Mouse (Mus musculus): ENCODE measurements around the gene Irf3. TPM values are rescaled to one million over a fixed set of nuclear protein-coding genes. Genes with fewer than 3 reads are reported as not detected.

Irf3 gene
- polyA plus RNA-seq, 1 experiment from 2014 or later, result 71.2 TPM

DNA sequence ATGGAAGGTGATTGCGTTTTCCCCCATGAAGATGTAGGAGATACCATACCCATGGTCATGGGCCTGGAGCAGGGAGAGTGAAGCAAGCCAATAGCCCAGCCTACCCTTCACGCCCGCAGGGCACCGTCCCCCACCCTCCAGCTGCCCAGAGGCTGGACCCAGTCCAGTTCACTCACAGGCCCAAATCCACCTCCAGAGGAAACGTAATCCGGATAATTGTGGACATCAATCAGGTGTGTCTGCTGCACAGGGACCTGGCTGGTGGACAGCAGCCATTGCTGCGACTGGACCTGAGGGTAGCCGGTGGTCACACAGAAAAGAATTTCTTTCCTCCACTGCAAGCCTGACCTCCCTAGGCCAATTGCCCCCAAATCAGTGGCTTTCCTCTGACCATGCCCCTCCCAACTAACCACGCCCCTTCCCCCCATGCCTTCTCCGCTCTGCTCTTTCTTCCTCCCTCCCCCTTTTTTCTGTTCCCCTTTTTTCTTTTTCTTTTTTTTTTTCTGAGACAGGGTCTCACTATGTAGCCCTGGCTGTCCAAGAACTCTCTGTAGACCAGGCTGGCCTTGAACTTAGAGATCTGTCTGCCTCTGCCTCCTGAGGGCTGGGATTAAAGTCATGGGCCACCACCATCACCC is 37.5 kb upstream of the Irf3 start:
- H3K27me3 ChIP-seq (ENCODE audit: low read depth, poor library complexity, severe bottlenecking), result no peaks in the 10 kb centered on the region
- H3K27ac ChIP-seq (replicated peaks), result no peak overlapping the region
- peaks cover 53% of the 10 kb centered on the region for H3K36me3 ChIP-seq
- no peak for DNase-seq (ENCODE audit: low spot score)
- H3K4me1 ChIP-seq, result peaks cover 8% of the 10 kb centered on the region; the same call in 1 of the 2 replicates
- 92% methylated on average over 10 of the region's 10 CpGs for WGBS
- H3K9me3 ChIP-seq (replicated peaks), result no peaks in the 10 kb centered on the region
- no peak overlapping the region for H3K4me3 ChIP-seq

DNA sequence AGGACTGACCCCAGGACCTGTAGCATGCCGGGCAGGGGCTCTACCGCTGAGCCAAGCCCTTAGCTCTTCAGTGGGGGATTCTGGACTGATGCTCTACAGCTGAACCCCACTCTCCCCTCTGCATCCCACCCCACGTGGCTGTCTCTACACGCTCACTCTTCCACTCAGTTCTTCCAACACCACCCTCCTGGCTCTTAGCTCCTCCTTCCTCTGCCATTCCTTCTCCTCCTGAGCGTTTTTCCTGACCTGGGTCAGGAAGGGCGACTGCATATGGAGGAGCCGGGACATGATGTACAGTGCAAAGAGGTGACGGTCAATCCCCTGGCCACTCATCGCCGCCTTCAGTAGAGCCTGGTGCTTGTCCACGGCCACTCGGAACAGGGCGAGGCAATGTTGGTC is 36.9 kb upstream of the Irf3 start:
- H3K27ac ChIP-seq (replicated peaks), result no peak overlapping the region
- H3K36me3 ChIP-seq, result peaks cover 58% of the 10 kb centered on the region
- H3K9me3 ChIP-seq (replicated peaks), result no peaks in the 10 kb centered on the region
- no peak overlapping the region for H3K4me3 ChIP-seq
- whole genome bisulfite sequencing, result 91% methylated on average over 13 of the region's 13 CpGs
- DNase-seq (ENCODE audit: low spot score), result no peak
- peaks cover 8% of the 10 kb centered on the region; the same call in 1 of the 2 replicates for H3K4me1 ChIP-seq
- H3K27me3 ChIP-seq (ENCODE audit: low read depth, poor library complexity, severe bottlenecking), result no peaks in the 10 kb centered on the region

DNA sequence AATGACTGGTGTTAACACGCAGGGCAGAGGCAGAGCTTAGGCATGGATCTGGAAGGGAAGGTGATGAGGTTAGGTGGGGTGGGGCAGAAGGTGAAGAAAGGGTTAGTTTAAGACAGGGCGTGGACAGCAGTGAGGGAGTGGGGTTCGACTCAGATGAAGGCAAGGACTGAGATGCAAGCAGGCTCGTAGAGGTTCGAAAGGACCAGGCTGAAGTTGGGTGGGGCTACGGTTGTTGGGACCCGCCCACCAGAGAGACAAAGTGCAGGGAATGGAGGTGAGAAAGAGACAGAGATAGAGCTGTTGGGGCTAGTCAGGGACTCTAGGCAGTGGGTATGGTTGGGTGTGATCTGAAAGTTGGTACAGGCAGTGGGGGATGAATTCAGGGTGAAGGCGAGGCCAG is 35.1 kb upstream of the Irf3 start:
- Histone ChIP-seq H3K27me3 (ENCODE audit: low read depth, poor library complexity, severe bottlenecking) (no peaks in the 10 kb centered on the region), H3K36me3 (peaks cover 73% of the 10 kb centered on the region), H3K9me3 (replicated peaks) (no peaks in the 10 kb centered on the region), H3K27ac (replicated peaks) (no peak overlapping the region), H3K4me1 (peaks cover 2% of the 10 kb centered on the region; the same call in 1 of the 2 replicates), H3K4me3 (no peak overlapping the region)
- WGBS, result 89% methylated on average over 8 of the region's 8 CpGs
- no peak for DNase-seq (ENCODE audit: low spot score)

DNA sequence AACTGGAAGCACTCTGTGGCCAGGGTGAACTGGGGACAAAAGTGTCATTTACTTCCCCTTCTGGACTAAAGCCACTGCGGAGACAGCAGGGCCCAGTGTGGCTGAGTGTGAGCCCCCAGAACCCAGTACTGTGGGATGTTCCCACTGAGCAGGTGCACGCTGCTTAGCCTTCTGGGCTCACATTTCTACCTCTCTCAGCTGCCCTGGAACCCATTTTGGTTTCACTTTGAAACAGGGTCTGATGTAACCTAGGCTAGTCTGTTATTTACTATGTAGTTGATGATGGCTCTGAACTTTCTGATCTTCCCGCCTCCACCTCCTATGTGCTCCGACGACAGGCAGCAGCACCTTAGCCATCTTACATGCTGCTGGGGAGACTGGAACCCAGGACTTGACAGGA is 34.6 kb upstream of the Irf3 start:
- DNase-seq (ENCODE audit: low spot score), result no peak
- 94% methylated on average over 5 of the region's 5 CpGs for WGBS
- peaks cover 75% of the 10 kb centered on the region for H3K36me3 ChIP-seq

DNA sequence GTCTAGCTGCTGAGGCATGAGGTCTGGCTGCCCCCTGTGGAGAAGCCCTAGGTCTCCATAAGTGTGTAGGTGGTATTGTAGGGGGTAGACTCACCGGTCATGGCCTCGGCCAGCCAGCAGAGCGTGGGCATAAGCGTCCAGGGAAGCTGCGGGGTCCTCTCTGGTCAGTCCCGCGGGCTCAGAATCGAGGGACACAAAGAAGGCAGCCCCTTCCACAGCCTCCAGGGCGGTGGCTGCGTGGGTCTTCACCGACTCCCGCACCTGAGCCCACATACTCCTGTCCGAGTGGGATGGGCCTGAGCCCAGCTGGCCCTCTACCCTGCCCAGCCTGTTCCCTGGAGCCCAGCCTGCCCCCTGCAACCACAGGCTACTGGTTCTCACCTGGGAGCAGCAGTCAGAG is 32.5 kb upstream of the Irf3 start:
- H3K36me3 ChIP-seq, result peaks cover 67% of the 10 kb centered on the region
- H3K4me1 ChIP-seq, result peaks cover 6% of the 10 kb centered on the region; the same call in 1 of the 2 replicates
- DNase-seq (ENCODE audit: low spot score), result no peak
- no peak overlapping the region for H3K27ac ChIP-seq (replicated peaks)
- no peaks in the 10 kb centered on the region for H3K9me3 ChIP-seq (replicated peaks)
- no peak overlapping the region for H3K4me3 ChIP-seq
- WGBS, result 95% methylated on average over 13 of the region's 13 CpGs
- H3K27me3 ChIP-seq (ENCODE audit: low read depth, poor library complexity, severe bottlenecking), result no peaks in the 10 kb centered on the region

More for the DNA sequence above, 34.6 kb upstream of the Irf3 start:
- Histone ChIP-seq H3K9me3 (replicated peaks) (no peaks in the 10 kb centered on the region), H3K27ac (replicated peaks) (no peak overlapping the region), H3K4me3 (no peak overlapping the region), H3K4me1 (no peaks in the 10 kb centered on the region), H3K27me3 (ENCODE audit: low read depth, poor library complexity, severe bottlenecking) (no peaks in the 10 kb centered on the region)

DNA sequence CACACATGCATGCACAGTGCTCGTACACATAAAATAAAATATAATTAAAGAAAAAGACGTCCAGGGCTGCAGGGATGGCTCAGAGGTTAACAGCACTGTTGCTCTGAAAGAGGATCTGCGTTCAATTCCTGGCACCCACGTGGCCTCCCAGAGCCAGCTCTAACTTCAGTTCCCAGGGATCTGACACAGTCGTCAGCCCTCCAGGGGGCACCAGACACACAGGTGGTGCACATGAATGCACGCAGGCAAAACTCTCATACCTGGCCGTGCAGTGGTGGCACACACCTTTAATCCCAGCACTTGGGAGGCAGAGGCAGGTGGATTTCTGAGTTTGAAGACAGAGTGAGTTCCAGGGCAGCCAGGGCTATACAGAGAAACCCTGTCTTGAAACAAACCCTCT is 31.5 kb upstream of the Irf3 start:
- no peaks in the 10 kb centered on the region for H3K27me3 ChIP-seq (ENCODE audit: low read depth, poor library complexity, severe bottlenecking)
- H3K36me3 ChIP-seq, result peaks cover 59% of the 10 kb centered on the region
- no peaks in the 10 kb centered on the region for H3K9me3 ChIP-seq (replicated peaks)
- H3K27ac ChIP-seq (replicated peaks), result no peak overlapping the region
- H3K4me3 ChIP-seq, result no peak overlapping the region
- DNase-seq (ENCODE audit: low spot score), result no peak
- H3K4me1 ChIP-seq, result peaks cover 16% of the 10 kb centered on the region
- WGBS, result 85% methylated on average over 7 of the region's 7 CpGs

DNA sequence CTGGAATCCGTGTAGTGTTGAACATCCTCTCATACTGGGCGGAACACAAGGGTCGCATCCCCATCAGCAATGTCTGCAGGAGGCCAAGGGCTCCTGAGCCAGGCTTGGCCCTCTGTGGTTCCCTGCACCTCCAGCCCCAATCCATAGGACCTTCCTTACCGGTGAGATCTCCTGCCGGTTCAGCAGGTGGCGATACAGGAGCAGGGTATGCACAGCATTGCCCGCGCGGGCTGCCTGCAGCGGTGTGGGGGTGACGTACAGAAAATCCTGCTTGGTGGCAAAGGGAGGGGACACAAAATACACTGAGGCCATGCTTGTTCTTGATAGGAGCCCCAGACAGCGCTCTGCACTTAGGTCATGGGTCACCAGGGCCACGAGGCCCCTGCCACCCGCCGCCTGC is 30.8 kb upstream of the Irf3 start:
- Histone ChIP-seq H3K4me3 (no peak overlapping the region), H3K27me3 (ENCODE audit: low read depth, poor library complexity, severe bottlenecking) (no peaks in the 10 kb centered on the region), H3K4me1 (peaks cover 23% of the 10 kb centered on the region), H3K36me3 (peaks cover 52% of the 10 kb centered on the region), H3K9me3 (replicated peaks) (no peaks in the 10 kb centered on the region), H3K27ac (replicated peaks) (no peak overlapping the region)
- 79% methylated on average over 15 of the region's 15 CpGs for WGBS
- no peak for DNase-seq (ENCODE audit: low spot score)

DNA sequence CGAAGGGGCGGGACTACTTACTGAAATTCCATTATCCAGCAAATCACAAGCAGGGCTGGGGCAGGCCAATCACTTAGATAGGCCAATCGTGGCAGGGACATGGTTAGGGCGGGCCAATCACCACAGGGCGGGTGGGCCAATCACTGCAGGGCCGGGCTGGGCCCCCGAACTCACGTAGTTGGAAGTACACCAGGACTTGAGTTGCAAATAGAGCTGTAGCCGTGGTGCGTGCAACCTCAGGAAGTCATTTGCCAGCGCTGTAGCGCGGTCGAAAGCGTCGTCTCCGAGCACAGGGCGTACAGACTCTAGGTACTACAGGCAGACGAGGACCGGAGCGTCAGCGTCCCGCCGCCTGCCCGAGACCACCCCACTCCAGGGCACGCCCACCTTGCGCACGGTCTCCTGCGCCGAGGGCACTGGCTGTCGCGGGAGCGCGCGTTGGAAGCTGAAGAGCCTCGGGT is 27.2 kb upstream of the Irf3 start:
- WGBS, result under 1% methylated on average over 36 of the region's 36 CpGs
- peak overlapping the region; percentile 87 for H3K27ac ChIP-seq (replicated peaks)

DNA sequence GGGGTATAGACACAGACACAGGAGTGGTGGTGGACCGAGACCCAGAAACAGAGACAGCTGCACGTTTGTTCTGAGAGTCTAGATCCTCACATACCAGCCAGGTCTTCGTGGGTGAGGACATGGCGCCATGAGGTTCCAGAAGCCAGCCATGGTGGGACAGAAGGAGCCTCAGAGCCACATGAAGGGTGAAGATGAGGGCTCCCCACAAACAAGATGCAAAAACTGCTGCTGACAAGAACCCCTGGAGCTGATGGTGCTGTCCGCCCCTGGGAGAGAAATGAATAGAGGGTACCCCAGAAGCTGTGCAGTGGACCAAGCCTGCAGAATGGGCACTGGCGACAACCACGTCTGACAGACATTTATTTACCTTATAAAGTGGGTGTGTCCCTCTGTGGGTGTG is 26.3 kb upstream of the Irf3 start:
- 77% methylated on average over 7 of the region's 7 CpGs for WGBS
- no peaks in the 10 kb centered on the region for H3K9me3 ChIP-seq (replicated peaks)
- H3K4me3 ChIP-seq, result peak overlapping the region; percentile 67
- no peak for DNase-seq (ENCODE audit: low spot score)
- H3K27me3 ChIP-seq (ENCODE audit: low read depth, poor library complexity, severe bottlenecking), result no peaks in the 10 kb centered on the region
- peak overlapping the region; percentile 87 for H3K27ac ChIP-seq (replicated peaks)
- H3K4me1 ChIP-seq, result peaks cover 65% of the 10 kb centered on the region
- peaks cover 23% of the 10 kb centered on the region for H3K36me3 ChIP-seq

More for the DNA sequence above, 27.2 kb upstream of the Irf3 start:
- Histone ChIP-seq H3K4me3 (peak overlapping the region; percentile 67), H3K4me1 (peaks cover 56% of the 10 kb centered on the region), H3K9me3 (replicated peaks) (no peaks in the 10 kb centered on the region), H3K27me3 (ENCODE audit: low read depth, poor library complexity, severe bottlenecking) (no peaks in the 10 kb centered on the region), H3K36me3 (peaks cover 23% of the 10 kb centered on the region)
- peak; percentile 94 for DNase-seq (ENCODE audit: low spot score)

DNA sequence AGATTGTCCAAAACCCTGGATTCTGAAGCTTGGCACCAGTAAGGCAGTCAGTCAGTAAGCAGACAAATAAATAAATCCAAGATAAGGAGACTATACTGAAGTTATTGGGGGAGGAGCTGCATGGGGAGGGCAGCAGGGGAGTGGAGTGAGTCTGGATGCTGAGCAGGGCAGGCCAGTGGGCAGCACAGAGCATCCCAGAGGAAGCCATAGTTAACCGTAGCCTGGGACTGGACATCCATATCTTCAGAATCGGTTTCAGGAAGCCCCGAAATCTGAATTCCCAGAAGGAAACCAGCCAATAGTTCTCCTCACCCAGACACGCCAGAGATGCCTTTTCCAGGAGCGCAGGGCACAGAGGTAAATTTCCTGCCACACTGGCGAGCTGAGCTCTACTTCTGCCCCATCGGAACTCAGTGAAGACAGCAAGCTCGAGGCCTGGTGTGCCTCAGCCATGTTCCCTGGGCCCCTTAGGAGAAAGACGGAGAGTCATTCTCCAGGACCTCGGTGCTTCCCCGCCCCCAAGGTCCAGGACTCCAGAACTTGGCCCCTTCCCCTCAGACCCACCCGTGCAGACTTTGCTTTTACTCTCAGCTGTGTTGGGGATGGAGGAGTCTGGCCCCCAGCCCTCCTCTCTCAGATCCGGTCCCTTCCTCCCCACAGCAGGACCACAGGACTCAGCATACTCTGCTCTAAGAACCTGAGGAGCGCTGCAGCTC is 23.9 kb upstream of the Irf3 start:
- H3K4me1 ChIP-seq, result peaks cover 65% of the 10 kb centered on the region
- H3K9me3 ChIP-seq (replicated peaks), result no peaks in the 10 kb centered on the region
- H3K4me3 ChIP-seq, result peak overlapping the region; percentile 55
- H3K27ac ChIP-seq (replicated peaks), result peak overlapping the region; percentile 82
- peaks cover 33% of the 10 kb centered on the region for H3K36me3 ChIP-seq
- 38% methylated on average over 14 of the region's 14 CpGs for WGBS
- DNase-seq (ENCODE audit: low spot score), result no peak
- H3K27me3 ChIP-seq (ENCODE audit: low read depth, poor library complexity, severe bottlenecking), result no peaks in the 10 kb centered on the region

DNA sequence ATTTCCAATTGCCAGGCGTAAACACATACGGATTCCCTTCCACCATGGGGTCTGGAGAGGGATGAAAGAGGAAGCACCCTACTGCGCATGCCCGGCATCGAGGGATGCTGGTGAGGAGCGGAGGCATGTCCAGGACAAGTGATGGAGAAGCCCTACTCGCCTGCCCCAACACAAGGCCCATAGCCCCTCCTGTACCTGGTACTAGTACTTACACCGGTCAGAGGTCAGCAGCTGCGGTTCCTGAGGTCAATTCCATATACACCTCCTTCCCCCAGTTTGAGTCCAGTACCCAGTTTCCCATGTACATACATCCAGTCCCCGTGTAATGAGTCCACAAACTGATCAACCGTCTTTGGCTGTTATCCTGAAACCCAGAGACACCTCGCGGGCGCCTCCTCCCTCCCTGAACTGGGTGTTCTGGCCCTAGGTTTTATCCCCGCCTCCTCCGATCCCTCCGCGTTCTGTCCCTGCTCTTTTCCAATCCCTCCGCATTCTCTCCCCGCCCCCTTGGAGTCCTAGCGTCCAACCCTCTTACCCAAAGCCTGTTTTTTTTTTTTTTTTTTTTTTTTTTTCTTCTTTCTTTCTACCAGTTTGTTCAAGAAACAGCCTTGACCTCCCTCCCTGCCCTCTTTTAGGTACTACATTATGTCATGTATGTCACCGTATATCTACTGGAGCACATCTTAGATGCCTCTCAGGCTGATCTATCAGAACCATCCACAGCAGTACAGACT is 22.9 kb upstream of the Irf3 start, which contains the start of gene Cpt1c:
Cpt1c (minus strand) TSS at position 469 of the 734 bp plus-strand sequence.
- Histone ChIP-seq H3K27ac (replicated peaks) (peak within 1 kb of the TSS; percentile 82), H3K36me3 (peaks cover 43% of the 10 kb centered on the region), H3K9me3 (replicated peaks) (no peaks in the 10 kb centered on the region), H3K27me3 (ENCODE audit: low read depth, poor library complexity, severe bottlenecking) (no peaks in the 10 kb centered on the region), H3K4me3 (peak within 1 kb of the TSS; percentile 55), H3K4me1 (peaks cover 63% of the 10 kb centered on the region)
- DNase-seq (ENCODE audit: low spot score), result peak; percentile 84
- WGBS, result 1% methylated on average over 22 of the region's 22 CpGs

DNA sequence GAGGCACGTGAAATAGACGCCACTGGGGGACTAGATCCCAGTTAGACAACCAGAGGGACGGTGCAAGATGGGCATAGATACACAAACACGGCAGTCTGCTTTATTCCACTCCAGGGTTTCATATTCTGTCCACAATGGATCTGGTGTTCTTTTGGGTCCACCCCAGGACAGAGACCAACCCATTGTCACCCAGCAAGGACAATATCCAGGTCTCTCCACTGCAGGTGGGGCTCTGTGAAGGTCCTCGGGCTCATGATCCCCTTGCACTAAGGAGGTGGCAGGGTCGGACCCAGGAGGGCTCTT is 22.4 kb upstream of the Irf3 start:
- 27% methylated on average over 6 of the region's 6 CpGs for WGBS
- peak overlapping the region; percentile 55 for H3K4me3 ChIP-seq
- peaks cover 48% of the 10 kb centered on the region for H3K36me3 ChIP-seq

DNA sequence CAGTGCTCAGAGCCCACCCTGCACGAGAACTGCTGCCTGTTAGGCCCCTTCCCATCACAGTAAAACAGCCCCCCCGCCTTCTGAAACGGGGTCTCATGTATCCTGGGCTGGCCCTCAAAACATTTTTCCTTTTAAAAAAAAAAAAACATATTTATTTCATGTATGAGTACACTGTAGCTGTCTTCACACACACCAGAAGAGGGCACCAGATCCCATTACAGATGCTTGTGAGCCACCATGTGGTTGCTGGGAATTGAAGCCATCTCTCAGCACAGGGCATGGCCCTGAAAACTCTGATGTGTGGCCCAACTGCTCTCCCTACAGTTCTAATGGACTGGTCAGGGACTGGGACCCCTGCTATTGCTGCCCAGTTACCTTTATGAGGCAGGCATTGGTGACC is 19.1 kb upstream of the Irf3 start:
- Histone ChIP-seq H3K27me3 (ENCODE audit: low read depth, poor library complexity, severe bottlenecking) (no peaks in the 10 kb centered on the region), H3K27ac (replicated peaks) (no peak overlapping the region), H3K36me3 (peaks cover 80% of the 10 kb centered on the region), H3K9me3 (replicated peaks) (no peaks in the 10 kb centered on the region), H3K4me1 (peaks cover 31% of the 10 kb centered on the region), H3K4me3 (no peak overlapping the region)
- WGBS, result 96% methylated on average over 3 of the region's 3 CpGs
- DNase-seq (ENCODE audit: low spot score), result no peak

More for the DNA sequence above, 22.4 kb upstream of the Irf3 start:
- no peak for DNase-seq (ENCODE audit: low spot score)
- Histone ChIP-seq H3K27ac (replicated peaks) (peak overlapping the region; percentile 24; the same call in 1 of the 2 replicates), H3K4me1 (peaks cover 58% of the 10 kb centered on the region), H3K27me3 (ENCODE audit: low read depth, poor library complexity, severe bottlenecking) (no peaks in the 10 kb centered on the region), H3K9me3 (replicated peaks) (no peaks in the 10 kb centered on the region)

Data from midbrain, embryonic 10.5 days (tissue).